ENCODE assay signal across 22 mouse cellular contexts in the genomic region with DNA sequence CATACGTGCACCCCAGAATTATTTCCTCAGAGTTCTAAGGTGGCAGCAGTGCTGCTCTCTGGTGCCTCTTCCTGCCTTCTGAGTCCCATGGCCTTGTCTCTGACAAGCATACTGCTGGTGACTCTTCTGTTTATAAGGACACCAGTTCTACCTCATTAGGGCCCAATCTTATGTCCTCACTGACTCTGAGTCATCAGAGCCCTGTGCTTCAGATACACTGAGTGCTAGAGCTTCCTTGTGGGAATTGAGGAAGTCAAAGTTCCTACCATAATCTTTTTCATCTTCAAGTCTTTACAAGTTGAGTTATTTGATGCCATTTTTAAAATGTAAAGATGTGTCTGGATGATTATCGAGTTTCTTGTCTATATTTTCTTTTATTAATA. TPM values are rescaled to one million over a fixed set of nuclear protein-coding genes. Genes with fewer than 3 reads are reported as not detected.
"Had no signal": no experiment of that assay in that cellular context is flagged by ENCODE, and none has a peak within 500 bp of the region (broad histone marks: within the 10 kb centered on the region; RNA-seq: fewer than 3 reads in every experiment).

No protein-coding gene starts in this region.

- H3K27ac ChIP-seq: kidney, postnatal 0 days; layer of hippocampus, adult 2 months; limb, embryonic 10.5 days; limb, embryonic 13.5 days; liver, embryonic 15.5 days had no signal

- H3K4me3 ChIP-seq: layer of hippocampus, adult 2 months; limb, embryonic 10.5 days; limb, embryonic 13.5 days; liver, embryonic 15.5 days; megakaryocyte, embryonic 14.5 days had no signal

- DNase-seq: kidney, adult 2 months; kidney, postnatal 25 days; layer of hippocampus, adult 9-11 months; lung, embryonic 14.5 days; midbrain, embryonic 14.5 days; right cerebral cortex, adult 18-20 months; right cerebral cortex, postnatal 14 days; right cerebral cortex, postnatal 4 days; thymus, adult 18-20 months; thymus, postnatal 36 days had no signal

- H3K27me3 ChIP-seq: limb, embryonic 13.5 days; liver, embryonic 15.5 days; megakaryocyte, embryonic 14.5 days had no signal

- H3K9me3 ChIP-seq: limb, embryonic 10.5 days; limb, embryonic 13.5 days; liver, embryonic 15.5 days; megakaryocyte, embryonic 14.5 days had no signal

- ATAC-seq: lung, postnatal 0 days had no signal

- H3K4me1 ChIP-seq: limb, embryonic 10.5 days; limb, embryonic 13.5 days; liver, embryonic 15.5 days had no signal

- H3K4me2 ChIP-seq: limb, embryonic 13.5 days; liver, embryonic 15.5 days; lung, embryonic 14.5 days; midbrain, embryonic 11.5 days had no signal

- H3K36me3 ChIP-seq: limb, embryonic 10.5 days; limb, embryonic 13.5 days had no signal

- H3K9ac ChIP-seq: limb, embryonic 13.5 days; liver, embryonic 15.5 days; lung, embryonic 14.5 days had no signal

RNA-seq across cellular contexts. Expression of gene Fam71d, which starts 12.5 kb away (rescaled TPM):
- total RNA-seq: liver, adult 2 months had no signal
- polyA plus RNA-seq: kidney, postnatal 0 days; large intestine, adult 2 months; limb, embryonic 10.5 days; limb, embryonic 13.5 days; liver, adult 2 months; liver, embryonic 15.5 days; lung, embryonic 14.5 days; midbrain, embryonic 11.5 days; midbrain, embryonic 14.5 days; neural tube, embryonic 11.5 days; stomach, embryonic 16.5 days had no signal
